Mouse (Mus musculus): ENCODE measurements around the gene Mrpl55.
A peak's percentile ranks its signal among the peaks of the same experiment; 100 is the strongest.

Gene Mrpl55

GRCm38 (mm10) chr11:59202081-59202995, at the start of gene Mrpl55:
TSS of gene Mrpl55 (plus strand) at chr11:59202486.
- DNase-seq (ENCODE audit: low read depth, low spot score): peak; percentile 96

- DNase-seq (ENCODE audit: low read depth, low spot score): no peak
Measured at GRCm38 (mm10) chr11:59154220-59154619, 48.1 kb upstream of the Mrpl55 start.

GRCm38 (mm10) chr11:59155900-59156299, 46.4 kb upstream of the Mrpl55 start:
- DNase-seq (ENCODE audit: low read depth, low spot score): no peak

- no peak for DNase-seq (ENCODE audit: low read depth, low spot score)
Measured at GRCm38 (mm10) chr11:59159099-59159498, 43.2 kb upstream of the Mrpl55 start.

GRCm38 (mm10) chr11:59159558-59159957, 42.7 kb upstream of the Mrpl55 start:
- DNase-seq (ENCODE audit: low read depth, low spot score): no peak

- DNase-seq (ENCODE audit: low read depth, low spot score): no peak
Measured at GRCm38 (mm10) chr11:59161398-59161797, 40.9 kb upstream of the Mrpl55 start.

GRCm38 (mm10) chr11:59162443-59163254, 39.6 kb upstream of the Mrpl55 start:
- no peak for DNase-seq (ENCODE audit: low read depth, low spot score)

- peak; percentile 99 for DNase-seq (ENCODE audit: low read depth, low spot score)
Measured at GRCm38 (mm10) chr11:59163255-59164236, 38.7 kb upstream of the Mrpl55 start, which contains the start of gene Iba57. TSS of gene Iba57 (minus strand) at chr11:59163739.

GRCm38 (mm10) chr11:59164384-59164783, 37.9 kb upstream of the Mrpl55 start:
- no peak for DNase-seq (ENCODE audit: low read depth, low spot score)

GRCm38 (mm10) chr11:59165616-59166241, 36.6 kb upstream of the Mrpl55 start:
- no peak for DNase-seq (ENCODE audit: low read depth, low spot score)

GRCm38 (mm10) chr11:59169807-59170206, 32.5 kb upstream of the Mrpl55 start:
- no peak for DNase-seq (ENCODE audit: low read depth, low spot score)

- DNase-seq (ENCODE audit: low read depth, low spot score): no peak
Measured at GRCm38 (mm10) chr11:59170549-59170948, 31.7 kb upstream of the Mrpl55 start.

- DNase-seq (ENCODE audit: low read depth, low spot score): no peak
Measured at GRCm38 (mm10) chr11:59174189-59174838, 28.0 kb upstream of the Mrpl55 start.

GRCm38 (mm10) chr11:59176475-59176874, 25.8 kb upstream of the Mrpl55 start:
- no peak for DNase-seq (ENCODE audit: low read depth, low spot score)

- no peak for DNase-seq (ENCODE audit: low read depth, low spot score)
Measured at GRCm38 (mm10) chr11:59176921-59177320, 25.4 kb upstream of the Mrpl55 start.

GRCm38 (mm10) chr11:59182864-59183331, 19.4 kb upstream of the Mrpl55 start, which contains the start of gene Gjc2:
TSS of gene Gjc2 (minus strand) at chr11:59183213.
- DNase-seq (ENCODE audit: low read depth, low spot score): no peak

GRCm38 (mm10) chr11:59183821-59184220, 18.5 kb upstream of the Mrpl55 start:
- DNase-seq (ENCODE audit: low read depth, low spot score): peak; percentile 37

GRCm38 (mm10) chr11:59185490-59185889, 16.8 kb upstream of the Mrpl55 start:
- DNase-seq (ENCODE audit: low read depth, low spot score): no peak

GRCm38 (mm10) chr11:59187706-59188105, 14.6 kb upstream of the Mrpl55 start:
- no peak for DNase-seq (ENCODE audit: low read depth, low spot score)

Data from CD4-positive helper T cell, adult 2 months (primary cell).